Mouse (Mus musculus) neural tube, embryonic 11.5 days (tissue): ENCODE results near the gene Creg2. TPM values are rescaled to one million over a fixed set of nuclear protein-coding genes. Genes with fewer than 3 reads are reported as not detected.
"Not testable (repeated sequence)": the region's sequence is repeated elsewhere in the genome, so short reads cannot be mapped to it uniquely, and the experiment has no call there.

Experiments used
- ATAC-seq: fragments of 200-750 bp; cut with Nextera tagmentation; 2 replicates; pipeline ENCODE4 v1.8.0; 2017; ENCODE audit warnings: moderate number of reproducible peaks, mild to moderate bottlenecking, moderate TSS enrichment, moderate library complexity; ENCODE audit not compliant: insufficient read depth, low FRiP score, low TSS enrichment
- DNase-seq: peaks from one replicate; pipeline ENCODE4 v3.0.0-alpha.2; 2015; ENCODE audit warnings: low spot score
- H3K27ac ChIP-seq: fragments of 300-500 bp; sonication (generic); 2 replicates; pipeline ENCODE4 v1.5.1; 2014; ENCODE audit warnings: low read depth, mild to moderate bottlenecking, low read length
- H3K27me3 ChIP-seq: fragments of 300-500 bp; sonication (generic); 2 replicates; pipeline ENCODE4 v1.6.1; 2014; ENCODE audit warnings: mild to moderate bottlenecking, low read length, mixed read lengths; ENCODE audit not compliant: control insufficient read depth, insufficient read depth
- H3K36me3 ChIP-seq: fragments of 300-500 bp; sonication (generic); 2 replicates; pipeline ENCODE4 v1.6.1; 2014; ENCODE audit warnings: mild to moderate bottlenecking, low read length, moderate library complexity, mixed read lengths; ENCODE audit not compliant: control insufficient read depth, insufficient read depth
- H3K4me1 ChIP-seq: fragments of 300-500 bp; sonication (generic); 2 replicates; pipeline ENCODE4 v1.6.1; 2014; ENCODE audit warnings: low read length, mixed read lengths; ENCODE audit not compliant: control insufficient read depth, insufficient read depth
- H3K4me2 ChIP-seq: fragments of 300-500 bp; sonication (generic); 2 replicates; pipeline ENCODE4 v1.6.1; 2014; ENCODE audit warnings: low read depth, mild to moderate bottlenecking, moderate library complexity
- H3K4me3 ChIP-seq: fragments of 300-500 bp; sonication (generic); 2 replicates; pipeline ENCODE4 v1.5.1; 2014; ENCODE audit warnings: low read depth, low read length
- H3K9ac ChIP-seq: fragments of 300-500 bp; sonication (generic); 2 replicates; pipeline ENCODE4 v1.6.1; 2014; ENCODE audit warnings: mild to moderate bottlenecking, low read length
- H3K9me3 ChIP-seq: fragments of 300-500 bp; sonication (generic); 2 replicates; pipeline ENCODE4 v1.6.1; 2016; ENCODE audit warnings: low read length; ENCODE audit not compliant: control insufficient read depth
- WGBS: fragments of 180-500 bp; shearing (Covaris S2); extraction: QIAGEN DNeasy Blood & Tissue Kit; methylation state at CpG from one replicate; pipeline ENCODE4 v1.1.7; 2014; 5-methylcytosine and 5-hydroxymethylcytosine counted together
- polyA plus RNA-seq: library from polyadenylated mRNA; unstranded; fragments of >200 nt; fragmentation: Nextera tagmentation; extraction: Ambion mirVana; gene quantifications from 2 replicates; pipeline ENCODE4 v1.2.1, GENCODE M21; 2014

Creg2 gene
- polyA plus RNA-seq, 1 experiment from 2014 or later, result 1.2 TPM

DNA sequence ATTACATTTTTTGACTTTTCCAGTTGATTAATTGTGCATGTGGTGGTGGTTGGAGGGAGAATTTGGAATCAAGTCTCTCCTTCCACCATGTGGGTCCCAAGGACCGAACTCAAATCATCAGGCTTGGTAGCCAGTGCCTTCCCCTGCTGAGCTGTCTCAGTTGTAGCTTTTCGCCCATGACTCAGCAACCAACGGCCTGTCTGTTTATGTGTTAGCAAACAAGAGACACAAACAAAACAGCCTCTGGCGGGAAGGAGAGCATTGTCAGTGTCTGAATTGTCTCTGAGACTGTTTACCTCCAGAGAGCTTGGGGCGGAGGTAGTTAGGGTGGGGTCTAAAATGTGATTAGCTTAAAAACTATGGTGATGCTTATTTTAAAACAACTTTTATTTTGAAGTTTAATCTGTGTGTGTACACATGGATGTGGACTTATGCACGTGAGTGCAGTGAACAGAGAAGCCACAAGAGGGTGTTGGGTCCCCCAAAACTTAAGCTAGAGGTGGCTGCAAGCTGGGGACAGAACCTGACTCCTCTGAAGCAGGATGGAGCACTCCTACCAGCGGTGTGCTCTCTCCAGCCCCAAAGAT is 12.9 kb upstream of the Creg2 start:
- WGBS, result 88% methylated on average over 7 of the region's 7 CpGs
- Histone ChIP-seq H3K9me3 (no peaks in the 10 kb centered on the region), H3K9ac (no peak overlapping the region), H3K27me3 (no peaks in the 10 kb centered on the region), H3K4me2 (no peak overlapping the region), H3K27ac (no peak overlapping the region), H3K4me1 (no peaks in the 10 kb centered on the region), H3K4me3 (no peak overlapping the region), H3K36me3 (no peaks in the 10 kb centered on the region)
- no peak for DNase-seq
- no peak for ATAC-seq

DNA sequence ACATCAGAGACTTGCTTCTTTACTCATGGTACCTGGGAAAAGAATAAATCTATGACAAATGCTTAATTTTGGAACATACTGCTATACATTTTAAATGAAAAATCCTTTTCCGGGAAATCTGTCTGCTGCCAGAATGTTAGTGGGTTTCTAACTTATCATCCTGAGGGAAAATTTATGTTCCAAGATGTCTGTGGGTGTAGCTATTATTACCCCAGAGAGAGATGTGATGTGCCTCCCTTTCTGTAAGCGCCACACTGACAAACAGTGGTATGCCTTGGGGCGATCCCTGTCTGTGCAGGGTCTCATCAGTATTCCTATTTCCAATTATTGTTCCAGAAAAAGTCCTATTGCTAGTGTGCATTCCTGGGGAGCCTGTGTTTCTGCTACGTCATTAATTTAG is 11.8 kb upstream of the Creg2 start:
- no peak for ATAC-seq
- DNase-seq, result no peak
- H3K9me3 ChIP-seq, result no peaks in the 10 kb centered on the region
- no peak overlapping the region for H3K9ac ChIP-seq
- no peaks in the 10 kb centered on the region for H3K36me3 ChIP-seq
- no peak overlapping the region for H3K27ac ChIP-seq
- H3K4me2 ChIP-seq, result no peak overlapping the region
- 89% methylated on average over 4 of the region's 4 CpGs for WGBS
- H3K4me1 ChIP-seq, result no peaks in the 10 kb centered on the region
- no peak overlapping the region for H3K4me3 ChIP-seq
- H3K27me3 ChIP-seq, result no peaks in the 10 kb centered on the region

DNA sequence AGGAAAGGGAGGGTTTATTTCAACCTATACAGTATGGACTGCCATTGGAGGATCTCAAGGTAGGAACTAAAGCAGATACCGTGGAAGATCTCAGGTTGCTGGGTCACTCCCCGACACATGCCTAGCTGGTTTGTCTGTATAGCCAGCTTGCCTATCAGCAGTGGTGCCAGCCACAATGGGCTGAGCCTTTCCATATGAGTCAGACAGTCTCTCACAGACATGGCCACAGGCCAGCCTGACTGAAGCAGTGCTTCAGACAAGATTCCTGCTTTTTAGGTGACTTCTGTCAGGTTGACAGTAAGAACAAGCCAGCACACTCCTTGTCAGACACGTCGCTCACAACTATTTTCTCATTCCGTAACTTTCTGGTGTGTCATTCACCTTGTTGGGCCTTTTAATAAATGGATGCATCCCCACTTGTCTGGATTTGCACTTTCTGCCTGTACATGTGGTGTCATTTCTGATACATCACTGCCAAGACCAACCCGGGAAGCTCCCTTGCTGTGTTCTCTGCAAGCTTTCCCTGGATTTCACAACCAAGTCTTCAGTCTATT is 5.8 kb upstream of the Creg2 start:
- Histone ChIP-seq H3K4me3 (no peak overlapping the region), H3K27me3 (no peaks in the 10 kb centered on the region; the same call in 1 of the 2 replicates), H3K4me1 (no peaks in the 10 kb centered on the region), H3K36me3 (no peaks in the 10 kb centered on the region), H3K9me3 (no peaks in the 10 kb centered on the region), H3K27ac (no peak overlapping the region), H3K9ac (no peak overlapping the region), H3K4me2 (no peak overlapping the region)
- ATAC-seq (no peak), DNase-seq (no peak)
- 79% methylated on average over 6 of the region's 6 CpGs for WGBS

GRCm38 (mm10) chr1:39654901-39655300 is 3.6 kb upstream of the Creg2 start:
- not testable (repeated sequence) for H3K4me2 ChIP-seq, ATAC-seq, H3K27me3 ChIP-seq, H3K27ac ChIP-seq, H3K36me3 ChIP-seq, H3K4me3 ChIP-seq, DNase-seq, H3K4me1 ChIP-seq, H3K9me3 ChIP-seq, H3K9ac ChIP-seq
- 93% methylated on average over 18 of the region's 18 CpGs for WGBS

GRCm38 (mm10) chr1:39653028-39653427 is 1.8 kb upstream of the Creg2 start:
- H3K27ac ChIP-seq, result no peak overlapping the region

GRCm38 (mm10) chr1:39650435-39651240 is 636 bp downstream of the Creg2 start:
- Histone ChIP-seq H3K27ac (no peak overlapping the region), H3K9ac (peak overlapping the region; percentile 61), H3K4me1 (peaks cover 8% of the 10 kb centered on the region; the same call in 1 of the 2 replicates), H3K27me3 (peaks cover 13% of the 10 kb centered on the region), H3K4me3 (peak overlapping the region; percentile 61), H3K9me3 (no peaks in the 10 kb centered on the region), H3K4me2 (peak overlapping the region; percentile 98), H3K36me3 (no peaks in the 10 kb centered on the region)
- peak; percentile 87 for ATAC-seq
- peak; percentile 84 for DNase-seq
- 1% methylated on average over 72 of the region's 73 CpGs for WGBS

More at GRCm38 (mm10) chr1:39653028-39653427, 1.8 kb upstream of the Creg2 start:
- 85% methylated on average over 4 of the region's 4 CpGs for WGBS
- ATAC-seq, result no peak
- Histone ChIP-seq H3K27me3 (peaks cover 13% of the 10 kb centered on the region), H3K36me3 (no peaks in the 10 kb centered on the region), H3K4me2 (no peak overlapping the region), H3K4me1 (0 out of 2 replicates have a peak, but pooled peaks cover 8% of the 10 kb centered on the region), H3K9me3 (no peaks in the 10 kb centered on the region), H3K9ac (no peak overlapping the region), H3K4me3 (no peak overlapping the region)
- DNase-seq, result no peak

DNA sequence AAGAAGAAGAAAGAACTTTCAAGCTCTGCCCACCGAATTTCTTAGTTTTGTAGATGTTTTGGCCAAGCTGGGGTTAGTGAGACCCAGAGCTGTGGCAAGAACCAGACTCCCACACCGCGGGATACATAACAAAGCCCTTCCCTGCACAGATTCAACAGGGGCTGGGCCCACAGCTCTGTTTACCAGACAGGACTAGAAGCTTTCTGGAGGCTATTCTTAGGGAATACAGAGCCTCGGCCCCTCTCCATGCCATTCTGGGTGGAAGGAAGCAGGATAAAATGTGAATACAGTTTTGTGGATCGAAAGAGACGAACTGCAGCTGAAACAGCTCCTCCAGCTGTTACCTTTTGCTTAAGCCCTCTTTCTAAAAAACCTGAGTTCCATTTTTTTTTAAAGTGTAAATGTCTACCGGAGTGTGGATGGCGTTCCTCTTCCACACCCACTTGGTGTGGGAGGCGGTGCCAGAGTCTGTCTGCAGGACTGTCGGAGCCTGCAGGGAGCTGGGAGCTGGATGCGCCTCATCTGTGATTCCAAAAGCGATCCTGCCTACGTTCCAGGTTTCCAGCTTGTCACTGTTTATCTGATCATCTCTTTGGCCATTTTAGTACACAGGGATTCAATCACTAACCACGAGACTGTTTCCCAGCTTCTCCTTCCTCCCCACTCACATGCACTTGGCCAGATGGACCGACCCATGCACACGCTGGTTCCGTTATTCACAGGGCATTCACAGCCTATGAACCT is 1.4 kb downstream of the Creg2 start:
- ATAC-seq (peak; percentile 16; the same call in 1 of the 2 replicates), DNase-seq (no peak)
- Histone ChIP-seq H3K36me3 (no peaks in the 10 kb centered on the region), H3K4me1 (peaks cover 8% of the 10 kb centered on the region; the same call in 1 of the 2 replicates), H3K9me3 (no peaks in the 10 kb centered on the region), H3K27ac (no peak overlapping the region), H3K4me3 (peak overlapping the region; percentile 61), H3K4me2 (peak overlapping the region; percentile 98), H3K27me3 (peaks cover 13% of the 10 kb centered on the region), H3K9ac (peak overlapping the region; percentile 61)
- 19% methylated on average over 17 of the region's 17 CpGs for WGBS

- H3K4me2 ChIP-seq, result no peak overlapping the region
- H3K9me3 ChIP-seq, result no peaks in the 10 kb centered on the region
- no peak for ATAC-seq
- H3K4me1 ChIP-seq, result peaks cover 8% of the 10 kb centered on the region; the same call in 1 of the 2 replicates
- H3K36me3 ChIP-seq, result no peaks in the 10 kb centered on the region
- 87% methylated on average over 7 of the region's 7 CpGs for WGBS
- peaks cover 13% of the 10 kb centered on the region for H3K27me3 ChIP-seq
- no peak overlapping the region for H3K4me3 ChIP-seq
- no peak for DNase-seq
- H3K27ac ChIP-seq, result no peak overlapping the region
- H3K9ac ChIP-seq, result no peak overlapping the region
These were observed 2.7 kb downstream of the Creg2 start for GRCm38 (mm10) chr1:39648584-39648983.
